Mouse (Mus musculus) E14TG2a.4 (cell line): ENCODE measurements at regions not wholly inside any gene's neighbourhood (a gene's known extent, or its start where the extent isn't known, plus 50 kb on each side); places are given as distances from the start of the nearest gene placed in this dataset.

Experiments
- H3K27me3 ChIP-seq: 2 replicates; pipeline ENCODE4 v1.6.1; 2014; ENCODE audit warnings: low read length, control low read depth; ENCODE audit not compliant: insufficient read depth
- H3K36me3 ChIP-seq: 2 replicates; pipeline ENCODE4 v1.6.1; 2014; ENCODE audit warnings: low read length, control low read depth; ENCODE audit not compliant: insufficient read depth
- H3K4me1 ChIP-seq: replicated peaks from 2 replicates; pipeline ENCODE4 v1.6.1; 2014; ENCODE audit warnings: low read depth, low read length, control low read depth
- H3K4me3 ChIP-seq: replicated peaks from 2 replicates; pipeline ENCODE4 v1.5.1; 2014; ENCODE audit warnings: mild to moderate bottlenecking, low read length
- H3K9me3 ChIP-seq: 2 replicates; pipeline ENCODE4 v1.6.1; 2014; ENCODE audit warnings: low read length, control low read depth
- CTCF ChIP-seq: conservative IDR thresholded peaks from 2 replicates; pipeline ENCODE4 v1.5.1; 2014; ENCODE audit warnings: low read length
- NANOG ChIP-seq: IDR thresholded peaks from 2 replicates; pipeline ENCODE4 v1.6.1; 2014; ENCODE audit warnings: borderline replicate concordance, low read length, mixed read lengths
- POU5F1 ChIP-seq: IDR thresholded peaks from 2 replicates; pipeline ENCODE4 v1.6.1; 2014; ENCODE audit warnings: low read length, borderline replicate concordance

- no peak for TF ChIP-seq POU5F1
- TF ChIP-seq NANOG, result no peak
- no peak for TF ChIP-seq CTCF
- Histone ChIP-seq H3K4me1 (no peaks in the 10 kb centered on the region), H3K9me3 (no peaks in the 10 kb centered on the region), H3K27me3 (no peaks in the 10 kb centered on the region), H3K36me3 (no peaks in the 10 kb centered on the region), H3K4me3 (no peak overlapping the region)
These were observed 57.3 kb downstream of the Tktl2 start for GRCm38 (mm10) chr8:66568861-66569260.

DNA sequence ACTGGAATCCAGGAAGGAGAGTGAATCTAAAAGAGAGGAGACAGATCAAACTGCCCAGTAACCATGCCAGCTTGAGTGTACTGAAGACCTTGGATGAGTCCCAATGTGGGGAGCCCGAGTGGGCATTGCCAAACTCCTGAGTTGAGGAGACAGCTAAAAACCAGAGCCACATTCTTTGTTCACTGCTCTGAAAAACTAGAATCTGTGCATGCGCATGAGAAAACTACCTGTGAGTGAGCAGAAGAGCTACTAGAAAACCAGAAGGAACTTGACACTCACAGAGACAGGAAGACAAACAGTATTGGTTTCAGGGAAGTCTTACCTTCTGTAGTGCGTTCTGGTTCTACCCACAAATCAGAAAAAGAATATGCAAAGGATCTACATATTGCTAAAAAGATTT, 74.6 kb downstream of the Tktl2 start:
- Histone ChIP-seq H3K9me3 (no peaks in the 10 kb centered on the region), H3K27me3 (no peaks in the 10 kb centered on the region), H3K36me3 (no peaks in the 10 kb centered on the region), H3K4me3 (no peak overlapping the region), H3K4me1 (peaks cover 9% of the 10 kb centered on the region)
- TF ChIP-seq NANOG (no peak), POU5F1 (no peak), CTCF (no peak)

DNA sequence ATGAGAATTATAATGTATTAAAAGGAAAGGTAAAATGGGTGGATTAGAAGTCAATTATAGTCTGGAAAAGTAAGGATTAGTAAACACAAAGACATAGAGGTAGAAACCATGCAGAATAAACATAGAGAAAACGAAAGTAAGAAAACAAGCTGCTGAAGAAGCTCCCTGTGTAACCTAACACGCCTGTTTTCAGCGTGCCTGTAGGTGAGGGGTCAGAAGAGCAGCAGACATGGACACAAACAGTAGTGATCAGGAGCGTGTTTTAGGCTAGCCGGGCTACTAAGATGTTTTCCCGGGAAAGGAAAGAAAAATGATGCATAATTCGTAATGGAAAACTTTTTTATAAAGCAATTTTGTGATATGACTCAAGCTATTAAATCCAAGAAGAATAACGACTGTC, 75.3 kb downstream of the Tktl2 start:
- Histone ChIP-seq H3K4me3 (no peak overlapping the region), H3K4me1 (peaks cover 6% of the 10 kb centered on the region), H3K9me3 (no peaks in the 10 kb centered on the region), H3K36me3 (no peaks in the 10 kb centered on the region), H3K27me3 (no peaks in the 10 kb centered on the region)
- TF ChIP-seq NANOG, result no peak
- TF ChIP-seq POU5F1, result no peak
- TF ChIP-seq CTCF, result no peak

DNA sequence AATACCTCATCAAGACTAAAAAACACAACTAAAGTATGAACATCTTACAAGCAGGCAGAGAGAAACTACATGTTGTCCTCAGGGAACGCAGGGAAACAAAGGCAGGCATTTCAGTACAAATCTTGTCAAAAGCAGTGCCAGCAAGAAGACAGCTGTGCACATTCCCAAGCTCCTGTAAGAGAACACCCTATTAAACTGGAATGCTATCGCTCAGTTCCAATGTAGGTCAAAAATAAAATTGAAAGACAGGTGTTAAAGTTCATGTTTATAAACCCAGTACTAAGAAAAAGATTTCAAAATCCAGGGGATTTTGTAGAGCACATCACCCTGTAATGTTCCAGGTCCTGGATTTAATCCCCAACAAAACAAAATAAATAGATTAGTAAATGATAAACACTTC, 75.7 kb downstream of the Tktl2 start:
- no peaks in the 10 kb centered on the region for H3K36me3 ChIP-seq
- no peaks in the 10 kb centered on the region for H3K27me3 ChIP-seq
- H3K9me3 ChIP-seq, result no peaks in the 10 kb centered on the region
- no peak overlapping the region for H3K4me3 ChIP-seq
- peaks cover 2% of the 10 kb centered on the region for H3K4me1 ChIP-seq
- TF ChIP-seq NANOG (no peak), CTCF (no peak), POU5F1 (no peak)

GRCm38 (mm10) chr8:66589437-66589836, 77.9 kb downstream of the Tktl2 start:
- Histone ChIP-seq H3K27me3 (no peaks in the 10 kb centered on the region), H3K9me3 (no peaks in the 10 kb centered on the region), H3K4me3 (no peak overlapping the region), H3K4me1 (no peaks in the 10 kb centered on the region), H3K36me3 (no peaks in the 10 kb centered on the region)
- TF ChIP-seq CTCF (peak; percentile 47), POU5F1 (no peak)

- no peak for TF ChIP-seq NANOG
- TF ChIP-seq CTCF, result no peak
- no peak for TF ChIP-seq POU5F1
- Histone ChIP-seq H3K9me3 (peaks cover 15% of the 10 kb centered on the region), H3K4me3 (no peak overlapping the region), H3K4me1 (no peaks in the 10 kb centered on the region), H3K27me3 (no peaks in the 10 kb centered on the region), H3K36me3 (no peaks in the 10 kb centered on the region)
These were observed 80.7 kb downstream of the Npy5r start for GRCm38 (mm10) chr8:66607194-66607593.

GRCm38 (mm10) chr8:66623361-66623760, 64.6 kb downstream of the Npy5r start:
- TF ChIP-seq NANOG, result no peak
- TF ChIP-seq POU5F1, result no peak
- TF ChIP-seq CTCF, result no peak
- Histone ChIP-seq H3K4me3 (no peak overlapping the region), H3K27me3 (no peaks in the 10 kb centered on the region), H3K9me3 (no peaks in the 10 kb centered on the region), H3K4me1 (no peaks in the 10 kb centered on the region), H3K36me3 (no peaks in the 10 kb centered on the region)

- Histone ChIP-seq H3K9me3 (no peaks in the 10 kb centered on the region), H3K4me3 (no peak overlapping the region), H3K27me3 (no peaks in the 10 kb centered on the region), H3K36me3 (no peaks in the 10 kb centered on the region), H3K4me1 (no peaks in the 10 kb centered on the region)
- TF ChIP-seq CTCF, result peak; percentile 17; the same call in 1 of the 2 replicates
- no peak for TF ChIP-seq NANOG
These were observed 64.1 kb downstream of the Npy5r start for GRCm38 (mm10) chr8:66623822-66624221.
